In genomic region chr1:146983433-146984186, GRCm38 (mm10) we compare ENCODE assay signal across 25 mouse cellular contexts.
DNase-seq lines count a peak whose midpoint lies in the region; ATAC-seq and TF ChIP-seq lines count a peak whose summit lies in the region.
"Had no signal": no experiment of that assay in that cellular context is flagged by ENCODE, and none has a peak within 500 bp of the region (broad histone marks: within the 10 kb centered on the region; RNA-seq: fewer than 3 reads in every experiment).

No protein-coding gene starts in this region.

- H3K4me2 ChIP-seq in forebrain, embryonic 14.5 days (ENCODE audit: low read length) = no peak overlapping the region
- H3K4me2 ChIP-seq in forebrain, embryonic 16.5 days (ENCODE audit: low read length) = no peak overlapping the region
- H3K4me2 ChIP-seq in neural tube, embryonic 11.5 days (ENCODE audit: low read depth) = no peak overlapping the region
- no peak overlapping the region for H3K4me2 ChIP-seq in hindbrain, postnatal 0 days (ENCODE audit: low read depth, low read length)
- H3K4me2 ChIP-seq: intestine, embryonic 15.5 days; limb, embryonic 12.5 days; liver, embryonic 11.5 days had no signal

- H3K36me3 ChIP-seq in forebrain, embryonic 14.5 days (ENCODE audit: control insufficient read depth, insufficient read depth, low read length) = no peaks in the 10 kb centered on the region
- no peaks in the 10 kb centered on the region for H3K36me3 ChIP-seq in forebrain, embryonic 16.5 days (ENCODE audit: control insufficient read depth, insufficient read depth)
- no peaks in the 10 kb centered on the region for H3K36me3 ChIP-seq in neural tube, embryonic 11.5 days (ENCODE audit: control insufficient read depth, insufficient read depth, low read length)
- H3K36me3 ChIP-seq in hindbrain, postnatal 0 days (ENCODE audit: insufficient read depth, low read length) = no peaks in the 10 kb centered on the region
- H3K36me3 ChIP-seq: embryonic facial prominence, embryonic 10.5 days; heart, embryonic 10.5 days; intestine, embryonic 15.5 days; limb, embryonic 12.5 days had no signal

- TF ChIP-seq CTCF in hindbrain, postnatal 0 days (IDR thresholded peaks at IDR 0.05; ENCODE audit: low read depth) = no peak

- H3K4me1 ChIP-seq in forebrain, embryonic 14.5 days (ENCODE audit: control insufficient read depth, insufficient read depth, low read length) = no peaks in the 10 kb centered on the region
- H3K4me1 ChIP-seq in forebrain, embryonic 16.5 days (replicated peaks; ENCODE audit: control insufficient read depth, insufficient read depth, low read length) = no peaks in the 10 kb centered on the region; the same call in 1 of the 2 replicates
- no peaks in the 10 kb centered on the region for H3K4me1 ChIP-seq in neural tube, embryonic 11.5 days (ENCODE audit: control insufficient read depth, insufficient read depth, low read length)
- no peaks in the 10 kb centered on the region for H3K4me1 ChIP-seq in hindbrain, postnatal 0 days (ENCODE audit: insufficient read depth, low read length)
- H3K4me1 ChIP-seq: embryonic facial prominence, embryonic 10.5 days; heart, embryonic 10.5 days; intestine, embryonic 15.5 days; limb, embryonic 12.5 days had no signal

- H3K27me3 ChIP-seq in forebrain, embryonic 14.5 days (replicated peaks; ENCODE audit: control insufficient read depth, insufficient read depth, low read length) = no peaks in the 10 kb centered on the region
- H3K27me3 ChIP-seq in forebrain, embryonic 16.5 days (replicated peaks; ENCODE audit: control insufficient read depth, insufficient read depth, low read length) = no peaks in the 10 kb centered on the region
- no peaks in the 10 kb centered on the region for H3K27me3 ChIP-seq in neural tube, embryonic 11.5 days (ENCODE audit: control insufficient read depth, insufficient read depth, low read length)
- H3K27me3 ChIP-seq in hindbrain, postnatal 0 days (ENCODE audit: insufficient read depth, low read length) = no peaks in the 10 kb centered on the region
- H3K27me3 ChIP-seq: intestine, embryonic 15.5 days; limb, embryonic 12.5 days had no signal

- no peak overlapping the region for H3K9ac ChIP-seq in forebrain, embryonic 14.5 days (ENCODE audit: low read length)
- H3K9ac ChIP-seq in forebrain, embryonic 16.5 days (replicated peaks; ENCODE audit: low read depth, low read length) = no peak overlapping the region
- no peak overlapping the region for H3K9ac ChIP-seq in neural tube, embryonic 11.5 days (ENCODE audit: low read length)
- no peak overlapping the region for H3K9ac ChIP-seq in hindbrain, postnatal 0 days (replicated peaks; ENCODE audit: low read length)
- H3K9ac ChIP-seq: intestine, embryonic 15.5 days; limb, embryonic 12.5 days had no signal

- no peaks in the 10 kb centered on the region for H3K9me3 ChIP-seq in forebrain, embryonic 14.5 days (replicated peaks; ENCODE audit: control insufficient read depth, low read length)
- H3K9me3 ChIP-seq in forebrain, embryonic 16.5 days (ENCODE audit: control insufficient read depth, low read length) = no peaks in the 10 kb centered on the region
- H3K9me3 ChIP-seq in neural tube, embryonic 11.5 days (ENCODE audit: control insufficient read depth, low read length) = no peaks in the 10 kb centered on the region
- no peaks in the 10 kb centered on the region for H3K9me3 ChIP-seq in hindbrain, postnatal 0 days (ENCODE audit: low read length)
- H3K9me3 ChIP-seq: embryonic facial prominence, embryonic 10.5 days; heart, embryonic 10.5 days; intestine, embryonic 15.5 days; limb, embryonic 12.5 days had no signal

- DNase-seq in forebrain, embryonic 14.5 days (ENCODE audit: low spot score) = peak; percentile 5
- DNase-seq in neural tube, embryonic 11.5 days (ENCODE audit: low spot score) = no peak
- DNase-seq in neural tube, embryonic 10.5 days (ENCODE audit: extremely low spot score, low spot score) = no peak
- peak; percentile 5 for DNase-seq in hindbrain, postnatal 0 days (ENCODE audit: low spot score)
- no peak for DNase-seq in cerebellum, postnatal 25 days
- no peak for DNase-seq in lung, postnatal 4 days
- DNase-seq: adrenal gland, postnatal 25 days; cerebellum, adult 11-12 months; cerebellum, postnatal 10 days; gastrocnemius, postnatal 10 days; kidney, adult 9 months; kidney, postnatal 25 days; lung, adult 18-20 months; lung, postnatal 10 days; midbrain, embryonic 14.5 days; right cerebral cortex, adult 18-20 months; right cerebral cortex, postnatal 4 days; thymus, postnatal 14 days had no signal

- H3K4me3 ChIP-seq in forebrain, embryonic 14.5 days (ENCODE audit: low read depth, low read length) = no peak overlapping the region
- no peak overlapping the region for H3K4me3 ChIP-seq in forebrain, embryonic 16.5 days (replicated peaks; ENCODE audit: low read length)
- H3K4me3 ChIP-seq in neural tube, embryonic 11.5 days (ENCODE audit: low read depth, low read length) = no peak overlapping the region
- H3K4me3 ChIP-seq in hindbrain, postnatal 0 days (ENCODE audit: low read length) = no peak overlapping the region
- H3K4me3 ChIP-seq: embryonic facial prominence, embryonic 10.5 days; heart, embryonic 10.5 days; intestine, embryonic 15.5 days; limb, embryonic 12.5 days had no signal

- peak; percentile 50; the same call in 1 of the 2 replicates for ATAC-seq in forebrain, embryonic 14.5 days
- ATAC-seq in forebrain, embryonic 16.5 days = no peak
- ATAC-seq in neural tube, embryonic 11.5 days (ENCODE audit: insufficient read depth, low FRiP score, low TSS enrichment) = peak; percentile 68
- ATAC-seq in hindbrain, postnatal 0 days = no peak
- ATAC-seq: CD4-positive, CD25-positive, alpha-beta regulatory T cell, adult 4 months; intestine, embryonic 15.5 days had no signal

- WGBS in forebrain, embryonic 14.5 days = 79% methylated on average over 5 of the region's 5 CpGs
- 77% methylated on average over 5 of the region's 5 CpGs for WGBS in forebrain, embryonic 16.5 days
- 61% methylated on average over 5 of the region's 5 CpGs for WGBS in neural tube, embryonic 11.5 days
- WGBS in hindbrain, postnatal 0 days = 71% methylated on average over 5 of the region's 5 CpGs

- H3K27ac ChIP-seq in forebrain, embryonic 14.5 days (ENCODE audit: low read depth, low read length) = no peak overlapping the region
- no peak overlapping the region for H3K27ac ChIP-seq in forebrain, embryonic 16.5 days (ENCODE audit: low read length)
- H3K27ac ChIP-seq in neural tube, embryonic 11.5 days (ENCODE audit: low read depth, low read length) = no peak overlapping the region
- no peak overlapping the region for H3K27ac ChIP-seq in hindbrain, postnatal 0 days
- H3K27ac ChIP-seq: embryonic facial prominence, embryonic 10.5 days; heart, embryonic 10.5 days; intestine, embryonic 15.5 days; limb, embryonic 12.5 days had no signal

Comparison
In these comparisons a context has a peak if more than half of its experiments do, and no peak if none do; other contexts are left out.
1. ATAC-seq: peak in forebrain, embryonic 14.5 days (single experiment) and neural tube, embryonic 11.5 days (single experiment); none in forebrain, embryonic 16.5 days (single experiment) and hindbrain, postnatal 0 days (single experiment).
2. DNase-seq: peak in forebrain, embryonic 14.5 days (single experiment) and hindbrain, postnatal 0 days (single experiment); none in neural tube, embryonic 11.5 days (single experiment), neural tube, embryonic 10.5 days (single experiment), cerebellum, postnatal 25 days (0 of 2) and lung, postnatal 4 days (0 of 2).